Mouse (Mus musculus) kidney, adult 2 months (tissue): ENCODE data around the gene Srsf1. TPM values are rescaled to one million over a fixed set of nuclear protein-coding genes. Genes with fewer than 3 reads are reported as not detected.

Experiments
- DNase-seq: peaks from one replicate; pipeline ENCODE4 v3.0.0; 2021
- H3K27ac ChIP-seq: fragments of 200-500 bp; 2 replicates; pipeline ENCODE4 v1.5.1; 2012; ENCODE audit warnings: low read depth, low read length, control low read depth, inconsistent platforms; ENCODE audit not compliant: insufficient read depth
- H3K27me3 ChIP-seq: fragments of 200-500 bp; replicated peaks from 2 replicates; pipeline ENCODE4 v1.6.1; 2012; ENCODE audit warnings: mild to moderate bottlenecking, moderate library complexity, low read length, inconsistent platforms; ENCODE audit not compliant: control insufficient read depth, insufficient read depth
- H3K36me3 ChIP-seq: fragments of 200-500 bp; 2 replicates; pipeline ENCODE4 v1.6.1; 2012; ENCODE audit warnings: mild to moderate bottlenecking, moderate library complexity, low read length, inconsistent platforms; ENCODE audit not compliant: control insufficient read depth, insufficient read depth
- H3K4me1 ChIP-seq: fragments of 200-500 bp; 2 replicates; pipeline ENCODE4 v1.6.1; 2011; ENCODE audit warnings: low read length; ENCODE audit not compliant: control insufficient read depth, insufficient read depth
- H3K4me3 ChIP-seq: fragments of 200-500 bp; 2 replicates; pipeline ENCODE4 v1.5.1; 2011; ENCODE audit warnings: mild to moderate bottlenecking, low read depth, low read length, control low read depth; ENCODE audit not compliant: insufficient read depth
- CTCF ChIP-seq: fragments of 200-500 bp; conservative IDR thresholded peaks from 2 replicates; pipeline ENCODE4 v1.5.1; 2011; ENCODE audit warnings: low read depth, mild to moderate bottlenecking, control low read depth, low read length, moderate library complexity, mixed read lengths; ENCODE audit not compliant: insufficient read depth, insufficient read length
- POLR2A ChIP-seq: fragments of 200-500 bp; IDR thresholded peaks from one replicate; pipeline ENCODE4 v1.6.1; 2011; ENCODE audit warnings: low read depth, low read length, control low read depth
- WGBS: fragments of 180-500 bp; shearing (Covaris S2); methylation state at CpG from one replicate; pipeline ENCODE4 v1.1.7; 2018; 5-methylcytosine and 5-hydroxymethylcytosine counted together
- polyA plus RNA-seq: library from polyadenylated mRNA; depleted of rRNA; stranded (reverse); fragments of >200 nt; gene quantifications from 2 replicates; pipeline ENCODE4 v1.2.3, GENCODE M21; 2012

Srsf1 gene
- polyA plus RNA-seq, 1 experiment, result 56.6 TPM

GRCm38 (mm10) chr11:88070392-88070791 lies 23.2 kb downstream of the Srsf1 start:
- H3K4me1 ChIP-seq, result peaks cover 14% of the 10 kb centered on the region
- no peak overlapping the region for H3K27ac ChIP-seq
- WGBS, result 19% methylated on average over 4 of the region's 4 CpGs
- peaks cover 2% of the 10 kb centered on the region; the same call in 1 of the 2 replicates for H3K36me3 ChIP-seq
- no peak for TF ChIP-seq CTCF
- TF ChIP-seq POLR2A, result no peak
- no peak overlapping the region for H3K4me3 ChIP-seq
- H3K27me3 ChIP-seq, result no peaks in the 10 kb centered on the region
- no peak for DNase-seq

DNA sequence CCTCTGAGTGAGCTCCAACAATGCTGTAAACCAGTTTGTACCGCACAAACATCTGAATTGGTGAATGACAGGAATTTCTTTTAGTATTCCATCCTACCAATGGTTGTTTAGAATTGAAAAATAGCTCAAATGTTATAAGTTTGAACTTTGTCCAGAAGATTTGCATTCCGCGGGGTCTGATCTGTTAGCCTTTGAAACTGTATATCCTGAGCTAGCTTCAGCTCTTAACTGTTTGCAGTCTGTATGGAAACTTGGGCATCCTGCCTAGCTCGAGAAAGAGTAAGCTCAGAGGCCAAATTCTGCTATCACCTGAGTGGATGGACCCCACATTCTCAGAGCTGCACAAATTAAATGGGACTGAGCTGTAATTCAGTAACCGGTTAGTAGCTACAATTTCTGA lies 23.9 kb downstream of the Srsf1 start:
- TF ChIP-seq CTCF (no peak), POLR2A (no peak)
- no peak for DNase-seq
- no peak overlapping the region for H3K27ac ChIP-seq
- no peaks in the 10 kb centered on the region for H3K27me3 ChIP-seq
- WGBS, result 20% methylated on average over 5 of the region's 5 CpGs
- peaks cover 14% of the 10 kb centered on the region for H3K4me1 ChIP-seq
- H3K36me3 ChIP-seq, result peaks cover 2% of the 10 kb centered on the region; the same call in 1 of the 2 replicates
- no peak overlapping the region for H3K4me3 ChIP-seq

- H3K27ac ChIP-seq, result no peak overlapping the region
- H3K4me1 ChIP-seq, result peaks cover 14% of the 10 kb centered on the region
- no peak overlapping the region for H3K4me3 ChIP-seq
- no peaks in the 10 kb centered on the region for H3K27me3 ChIP-seq
- no peak for DNase-seq
- peaks cover 4% of the 10 kb centered on the region; the same call in 1 of the 2 replicates for H3K36me3 ChIP-seq
- 79% methylated on average over 14 of the region's 14 CpGs for WGBS
- TF ChIP-seq CTCF (no peak), POLR2A (no peak)
Observed at GRCm38 (mm10) chr11:88073343-88073875, 26.2 kb downstream of the Srsf1 start.

- TF ChIP-seq POLR2A, result no peak
- no peak for TF ChIP-seq CTCF
Observed at GRCm38 (mm10) chr11:88075701-88076100, 28.5 kb downstream of the Srsf1 start.

DNA sequence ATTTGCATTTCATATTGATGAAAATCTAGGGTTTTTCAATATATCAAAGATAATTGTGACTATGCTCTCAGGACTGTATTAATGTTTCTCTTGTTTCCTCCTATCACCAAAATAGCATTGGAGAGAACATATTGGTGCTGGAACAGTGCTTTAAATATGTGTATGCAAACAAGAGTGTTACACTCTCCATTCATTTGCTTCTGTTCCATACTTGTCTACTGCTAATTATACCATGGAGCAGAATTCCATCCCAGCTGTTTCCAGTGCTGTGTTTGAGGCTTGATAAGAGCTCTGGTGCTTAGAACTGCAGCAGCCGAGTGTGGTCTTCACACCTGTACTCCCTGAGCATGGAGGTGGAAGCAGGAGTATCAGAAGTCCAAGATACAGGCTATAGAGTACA lies 29.2 kb downstream of the Srsf1 start:
- TF ChIP-seq POLR2A (no peak), CTCF (no peak)
- no peak overlapping the region for H3K27ac ChIP-seq
- no peaks in the 10 kb centered on the region for H3K27me3 ChIP-seq
- H3K4me3 ChIP-seq, result no peak overlapping the region
- H3K36me3 ChIP-seq, result peaks cover 8% of the 10 kb centered on the region
- 71% methylated on average over 1 of the region's 1 CpGs for WGBS
- DNase-seq, result no peak
- peaks cover 6% of the 10 kb centered on the region for H3K4me1 ChIP-seq

More at GRCm38 (mm10) chr11:88075701-88076100, 28.5 kb downstream of the Srsf1 start:
- H3K27me3 ChIP-seq, result no peaks in the 10 kb centered on the region
- H3K27ac ChIP-seq, result no peak overlapping the region
- H3K36me3 ChIP-seq, result peaks cover 7% of the 10 kb centered on the region
- peaks cover 13% of the 10 kb centered on the region for H3K4me1 ChIP-seq
- whole genome bisulfite sequencing, result 66% methylated on average over 1 of the region's 1 CpGs
- no peak overlapping the region for H3K4me3 ChIP-seq
- no peak for DNase-seq

GRCm38 (mm10) chr11:88083699-88084098 lies 36.5 kb downstream of the Srsf1 start:
- peak; percentile 23 for DNase-seq
- no peak for TF ChIP-seq POLR2A
- H3K4me1 ChIP-seq, result peaks cover 4% of the 10 kb centered on the region; the same call in 1 of the 2 replicates
- no peak overlapping the region for H3K27ac ChIP-seq
- H3K27me3 ChIP-seq, result no peaks in the 10 kb centered on the region
- no peak overlapping the region for H3K4me3 ChIP-seq
- peaks cover 10% of the 10 kb centered on the region for H3K36me3 ChIP-seq
- WGBS, result 64% methylated on average over 6 of the region's 6 CpGs

GRCm38 (mm10) chr11:88086737-88087627 lies 39.8 kb downstream of the Srsf1 start:
- peak; percentile 94 for DNase-seq
- no peak for TF ChIP-seq CTCF
- H3K4me1 ChIP-seq, result peaks cover 4% of the 10 kb centered on the region; the same call in 1 of the 2 replicates
- H3K36me3 ChIP-seq, result peaks cover 3% of the 10 kb centered on the region; the same call in 1 of the 2 replicates
- H3K4me3 ChIP-seq, result peak overlapping the region; percentile 26
- 10% methylated on average over 25 of the region's 25 CpGs for WGBS
- H3K27ac ChIP-seq, result peak overlapping the region; percentile 12; the same call in 1 of the 2 replicates
- H3K27me3 ChIP-seq, result no peaks in the 10 kb centered on the region
